In the genomic region with DNA sequence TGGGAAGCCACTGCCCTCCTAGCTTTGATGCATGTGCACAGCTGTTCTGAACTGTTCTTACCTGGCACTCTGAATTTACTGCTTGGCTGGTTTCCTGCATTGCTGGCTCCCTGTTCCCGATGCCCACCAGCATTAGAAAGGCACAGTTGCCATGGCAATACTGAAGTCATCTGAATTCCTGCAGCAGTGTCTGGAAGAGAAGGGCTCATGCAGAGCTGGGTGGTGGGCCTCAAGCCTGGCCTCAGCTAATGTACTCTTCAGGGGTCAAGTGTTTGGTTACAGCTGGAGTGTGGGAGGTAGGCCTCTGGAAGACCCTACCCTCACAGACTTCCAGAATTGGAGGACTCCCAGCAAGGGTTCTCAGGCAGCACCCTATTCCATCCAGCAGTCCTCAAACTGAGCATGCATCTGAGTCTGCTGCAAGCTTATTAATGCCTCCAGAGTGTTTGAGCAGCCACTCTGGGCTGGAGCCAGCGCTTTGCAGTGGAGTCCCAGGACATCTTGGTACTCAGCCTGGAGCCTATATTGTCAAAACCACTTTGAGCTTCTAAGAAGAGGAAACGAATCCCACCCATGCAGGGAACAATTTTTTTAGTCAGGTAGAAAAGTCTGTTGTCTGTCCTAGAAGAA, we compare ENCODE assay signal across 12 mouse cellular contexts. TPM values are rescaled to one million over a fixed set of nuclear protein-coding genes. Genes with fewer than 3 reads are reported as not detected.
DNase-seq lines count a peak whose midpoint lies in the region; ATAC-seq lines count a peak whose summit lies in the region.
"Had no signal": no experiment of that assay in that cellular context is flagged by ENCODE, and none has a peak within 500 bp of the region (broad histone marks: within the 10 kb centered on the region; RNA-seq: fewer than 3 reads in every experiment).

No protein-coding gene starts in this region.

- peaks cover 80% of the 10 kb centered on the region for H3K4me1 ChIP-seq in kidney, embryonic 16.5 days (ENCODE audit: insufficient read depth, low read length)
- peaks cover 21% of the 10 kb centered on the region for H3K4me1 ChIP-seq in forebrain, embryonic 15.5 days
- peaks cover 53% of the 10 kb centered on the region for H3K4me1 ChIP-seq in midbrain, embryonic 14.5 days (ENCODE audit: control insufficient read depth, insufficient read depth, low read length)

- H3K27ac ChIP-seq in kidney, embryonic 16.5 days (ENCODE audit: low read length): peak overlapping the region; percentile 31
- H3K27ac ChIP-seq in forebrain, embryonic 15.5 days (replicated peaks): peak overlapping the region; percentile 27
- H3K27ac ChIP-seq in midbrain, embryonic 14.5 days (replicated peaks; ENCODE audit: low read depth, low read length): peak overlapping the region; percentile 46

- no peaks in the 10 kb centered on the region for H3K36me3 ChIP-seq in kidney, embryonic 16.5 days (ENCODE audit: insufficient read depth, low read length)
- no peaks in the 10 kb centered on the region for H3K36me3 ChIP-seq in forebrain, embryonic 15.5 days
- H3K36me3 ChIP-seq in midbrain, embryonic 14.5 days (ENCODE audit: control insufficient read depth, insufficient read depth, low read length): no peaks in the 10 kb centered on the region
- H3K36me3 ChIP-seq: intestine, embryonic 15.5 days had no signal

- no peak for ATAC-seq in kidney, embryonic 16.5 days (ENCODE audit: low FRiP score, low TSS enrichment)
- peak; percentile 45 for ATAC-seq in forebrain, embryonic 15.5 days (replicated peaks)
- no peak for ATAC-seq in midbrain, embryonic 14.5 days (ENCODE audit: low FRiP score, low TSS enrichment)
- no peak for ATAC-seq in erythroblast, adult 5-6 weeks (replicated peaks; ENCODE audit: low FRiP score, poor library complexity, severe bottlenecking)
- ATAC-seq: intestine, embryonic 15.5 days; Patski had no signal

- no peaks in the 10 kb centered on the region for H3K27me3 ChIP-seq in kidney, embryonic 16.5 days (ENCODE audit: insufficient read depth, low read length)
- H3K27me3 ChIP-seq in forebrain, embryonic 15.5 days: no peaks in the 10 kb centered on the region
- H3K27me3 ChIP-seq in midbrain, embryonic 14.5 days (ENCODE audit: control insufficient read depth, insufficient read depth, low read length): no peaks in the 10 kb centered on the region
- H3K27me3 ChIP-seq: intestine, embryonic 15.5 days; Patski had no signal

- H3K4me3 ChIP-seq in kidney, embryonic 16.5 days (ENCODE audit: low read length): no peak overlapping the region
- no peak overlapping the region for H3K4me3 ChIP-seq in forebrain, embryonic 15.5 days
- H3K4me3 ChIP-seq in midbrain, embryonic 14.5 days (replicated peaks; ENCODE audit: low read depth, low read length): no peak overlapping the region
- H3K4me3 ChIP-seq: intestine, embryonic 15.5 days had no signal

- DNase-seq in kidney, postnatal 14 days: no peak
- DNase-seq in brain, adult 2 months (ENCODE audit: low read depth, low spot score): peak; percentile 73
- DNase-seq in midbrain, embryonic 14.5 days: peak; percentile 75
- DNase-seq in heart, adult 8-10 months (ENCODE audit: low spot score): no peak
- no peak for DNase-seq in cerebellum, adult 9-11 months
- DNase-seq: gastrocnemius, postnatal 10 days; liver had no signal

- H3K4me2 ChIP-seq in kidney, embryonic 16.5 days (replicated peaks; ENCODE audit: low read depth, low read length): no peak overlapping the region
- H3K4me2 ChIP-seq in forebrain, embryonic 15.5 days (replicated peaks): no peak overlapping the region
- no peak overlapping the region for H3K4me2 ChIP-seq in midbrain, embryonic 14.5 days (ENCODE audit: low read length)

- H3K9ac ChIP-seq in kidney, embryonic 16.5 days (replicated peaks; ENCODE audit: low read length): no peak overlapping the region; the same call in 1 of the 2 replicates
- H3K9ac ChIP-seq in forebrain, embryonic 15.5 days (replicated peaks): no peak overlapping the region
- H3K9ac ChIP-seq in midbrain, embryonic 14.5 days (replicated peaks; ENCODE audit: low read length): no peak overlapping the region
- H3K9ac ChIP-seq: intestine, embryonic 15.5 days had no signal

- H3K9me3 ChIP-seq in kidney, embryonic 16.5 days (ENCODE audit: low read length): no peaks in the 10 kb centered on the region
- no peaks in the 10 kb centered on the region for H3K9me3 ChIP-seq in forebrain, embryonic 15.5 days
- no peaks in the 10 kb centered on the region for H3K9me3 ChIP-seq in midbrain, embryonic 14.5 days (ENCODE audit: control insufficient read depth, low read length)
- H3K9me3 ChIP-seq: intestine, embryonic 15.5 days had no signal

- WGBS in kidney, embryonic 16.5 days: 48% methylated on average over 3 of the region's 3 CpGs
- WGBS in forebrain, embryonic 15.5 days: 46% methylated on average over 3 of the region's 3 CpGs
- WGBS in midbrain, embryonic 14.5 days: 43% methylated on average over 3 of the region's 3 CpGs

RNA-seq across cellular contexts. Expression of gene Dnmt3a, which starts 22.5 kb away (rescaled TPM):
- polyA plus RNA-seq in kidney, embryonic 16.5 days (2015; fragmentation: Nextera tagmentation; extraction: Ambion mirVana): 82.9 and 88.1 TPM in 2 replicates
- 90.4 and 95.4 TPM in 2 replicates for polyA plus RNA-seq in forebrain, embryonic 15.5 days (2015; fragmentation: Nextera tagmentation; extraction: Ambion mirVana)
- 53.9 and 65.3 TPM in 2 replicates for polyA plus RNA-seq in midbrain, embryonic 14.5 days (2014; fragmentation: Nextera tagmentation; extraction: Ambion mirVana)
- 10 to 100 TPM; 46.0 to 59.4 (median 50.9) TPM for total RNA-seq in heart, adult 8-10 months (2022)
- total RNA-seq in erythroblast, adult 5-6 weeks (2015; ENCODE audit: low replicate concordance): 5.4 and 8.6 TPM in 2 replicates
- total RNA-seq in erythroblast, adult 5-6 weeks (2017; ENCODE audit: low replicate concordance): 2.9 and 5.3 TPM in 2 replicates

Comparison
In these comparisons a context has a peak if more than half of its experiments do, and no peak if none do; other contexts are left out.
1. DNase-seq: peak in brain, adult 2 months (single experiment) and midbrain, embryonic 14.5 days (single experiment); none in kidney, postnatal 14 days (single experiment), heart, adult 8-10 months (single experiment) and cerebellum, adult 9-11 months (single experiment).
2. Peak in every context shown above with its lines, with median percentiles within 50 percentile points of each other: H3K27ac ChIP-seq.